Mouse (Mus musculus): ENCODE results near the gene Slc34a3.
"Not testable (repeated sequence)": the region's sequence is repeated elsewhere in the genome, so short reads cannot be mapped to it uniquely, and the experiment has no call there.

The Slc34a3 gene

DNA sequence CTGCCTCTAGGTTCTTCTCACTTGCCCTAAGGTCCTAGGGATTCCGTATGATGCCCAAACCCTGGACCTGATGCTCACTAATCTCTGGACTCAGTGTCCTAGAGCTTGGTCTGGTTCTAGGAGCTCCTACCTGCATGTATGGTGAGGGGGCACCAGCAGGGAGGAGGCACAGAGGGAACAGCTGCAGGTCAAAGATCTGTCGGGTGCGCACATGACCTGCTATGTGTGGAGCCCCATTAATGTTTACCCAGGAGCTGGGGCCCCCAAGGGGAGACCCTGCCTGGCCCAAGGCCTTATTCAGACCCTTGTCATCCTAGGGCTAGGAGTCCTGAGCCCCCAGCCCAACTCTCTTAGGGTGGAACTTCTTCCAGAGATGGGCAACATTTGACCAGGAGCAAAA, at the start of gene Slc34a3:
Gene Slc34a3 (minus strand): TSS at position 315 of the 400 bp plus-strand sequence.
- DNase-seq: no peak

DNA sequence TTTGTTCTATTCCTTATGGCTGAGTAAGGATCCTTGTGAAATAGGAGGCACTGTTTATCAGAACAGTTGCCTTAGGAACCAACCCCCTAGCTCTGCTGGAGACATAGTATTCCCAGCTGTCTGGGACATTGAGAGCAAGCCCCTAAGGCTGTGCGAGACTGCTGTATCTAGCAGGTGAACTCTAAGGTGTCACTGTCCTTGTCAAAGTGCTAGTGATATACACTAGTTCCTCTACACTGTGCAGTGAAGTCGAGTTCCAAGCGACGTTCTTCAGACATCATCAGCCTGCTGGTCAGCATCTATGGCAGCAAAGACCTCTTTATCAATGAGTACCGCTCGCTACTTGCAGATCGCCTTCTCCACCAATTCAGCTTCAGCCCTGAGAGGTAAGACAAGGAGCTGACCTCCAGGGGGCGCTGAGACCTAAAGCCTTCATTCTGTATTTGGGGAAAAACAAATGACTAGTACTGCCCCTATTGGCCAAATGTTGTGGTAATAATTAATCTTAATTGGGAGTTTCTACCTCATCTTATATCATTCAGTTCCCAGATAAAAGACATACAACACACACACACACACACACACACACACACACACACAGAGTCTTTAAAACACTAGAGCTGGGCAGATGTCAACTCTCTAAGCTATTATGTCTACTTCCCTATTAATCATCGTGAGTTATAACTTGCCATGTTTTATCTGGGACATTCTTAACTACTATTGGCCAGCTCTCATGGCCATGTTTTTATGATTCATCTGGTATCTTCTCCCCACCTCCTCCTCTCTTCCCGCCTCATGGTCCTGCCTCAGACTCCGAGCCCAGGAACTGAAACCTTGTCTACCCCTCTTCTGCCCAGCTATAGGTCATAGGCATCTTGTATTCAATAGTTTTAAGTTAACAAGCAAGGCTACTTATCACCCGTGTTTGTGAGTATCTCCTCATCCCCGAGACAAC, 45.0 kb upstream of the Slc34a3 start:
- peak; percentile 76 for DNase-seq

- no peak for DNase-seq
Observed at GRCm38 (mm10) chr2:25273010-25273409, 38.8 kb upstream of the Slc34a3 start.

DNA sequence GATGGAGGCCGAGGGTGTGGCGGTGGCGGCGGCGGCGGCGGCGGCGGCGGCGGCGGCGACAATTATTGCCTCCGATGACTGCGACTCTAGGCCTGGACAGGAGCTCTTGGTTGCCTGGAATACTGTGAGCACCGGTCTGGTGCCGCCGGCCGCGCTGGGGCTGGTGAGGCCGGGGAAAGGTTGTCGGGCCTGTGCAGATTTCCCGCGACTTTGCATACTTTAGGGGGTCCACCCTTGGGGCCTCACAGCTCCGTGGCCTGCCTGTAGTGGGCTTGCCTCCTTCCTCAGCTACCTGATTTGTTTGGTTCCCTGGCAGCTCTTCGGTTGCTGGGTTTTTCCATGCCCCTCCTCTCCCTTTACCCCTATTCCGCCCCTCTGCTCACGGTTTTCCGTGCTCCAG, 38.4 kb upstream of the Slc34a3 start:
- DNase-seq: no peak

DNA sequence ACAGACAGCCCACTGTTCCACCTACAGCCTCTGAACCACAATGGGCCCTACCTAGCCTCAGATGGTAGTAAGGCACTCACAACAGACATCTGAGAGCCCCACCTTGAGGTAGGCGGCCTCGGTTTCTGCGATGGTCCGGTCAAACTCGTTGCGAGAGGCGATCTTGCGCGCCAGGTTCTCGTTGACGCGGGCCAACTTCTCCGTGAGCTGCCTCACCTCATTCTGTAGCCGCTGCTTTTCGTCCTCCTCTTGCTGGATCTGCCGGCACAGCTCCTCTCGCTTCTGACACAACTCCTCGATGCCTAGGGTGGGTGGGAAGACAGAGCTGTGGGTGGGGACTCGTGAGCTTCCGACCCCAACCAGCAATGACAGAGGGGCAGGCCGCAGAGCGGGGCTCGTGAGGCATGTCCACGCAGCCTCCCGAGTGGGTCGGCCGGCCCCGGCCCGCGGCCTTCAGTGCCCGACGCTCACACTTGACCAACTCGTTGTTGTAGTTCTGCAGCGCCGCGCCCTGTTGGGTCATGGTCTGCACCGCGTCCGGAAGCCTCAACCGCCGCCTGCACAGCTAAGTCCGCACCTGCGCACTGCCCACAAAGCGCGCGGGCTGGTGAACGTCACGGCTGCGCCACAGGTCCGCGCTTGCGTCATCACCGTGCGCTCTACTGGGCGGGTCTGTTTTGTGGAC, 37.8 kb upstream of the Slc34a3 start, which contains the start of the genes Ssna1 and Anapc2:
Gene Ssna1 (minus strand): TSS at position 612 of the 685 bp plus-strand sequence.
Gene Anapc2 (plus strand): TSS at position 652 of the 685 bp plus-strand sequence.
- peak; percentile 97 for DNase-seq

- DNase-seq: no peak
Observed at GRCm38 (mm10) chr2:25267746-25268309, 33.7 kb upstream of the Slc34a3 start.

- DNase-seq: no peak
Observed at GRCm38 (mm10) chr2:25267241-25267640, 33.1 kb upstream of the Slc34a3 start.

GRCm38 (mm10) chr2:25266720-25267119, 32.6 kb upstream of the Slc34a3 start:
- no peak for DNase-seq

DNA sequence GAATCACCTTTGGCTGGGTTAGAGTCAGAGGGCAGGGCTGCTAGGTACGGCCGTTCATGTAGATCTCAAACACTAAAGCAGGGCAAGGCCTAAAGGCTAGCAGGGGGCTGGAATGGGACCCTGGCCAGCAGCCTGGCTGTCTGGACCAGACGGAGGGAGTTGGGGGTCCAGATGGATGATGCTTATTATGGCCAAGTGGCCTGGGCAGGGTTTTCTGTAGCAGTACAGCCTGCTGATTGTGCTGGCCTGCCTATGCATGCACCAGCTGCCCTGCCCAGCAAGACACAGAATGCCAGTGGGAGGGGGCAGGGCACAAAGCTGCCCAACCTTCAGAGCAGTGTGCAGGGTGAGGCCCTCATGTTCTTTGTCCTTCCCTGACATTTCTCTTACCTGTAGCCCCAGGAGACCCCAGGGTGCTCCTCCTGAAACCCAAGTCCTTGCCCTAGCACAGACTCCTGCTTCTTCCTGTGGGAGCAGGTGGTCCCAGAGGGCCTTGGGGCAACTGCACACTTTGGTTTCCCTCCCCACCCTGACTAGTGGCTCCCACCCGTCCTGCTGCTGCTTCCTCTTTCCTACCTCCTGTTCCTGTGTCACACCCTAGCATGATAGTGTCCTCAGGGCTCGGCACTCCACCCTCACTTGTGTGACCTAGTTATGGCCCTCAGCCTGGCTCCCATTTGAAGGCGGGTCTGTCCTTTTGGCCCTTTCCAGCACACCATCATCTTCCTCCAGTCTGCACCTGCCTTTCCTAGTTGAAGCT, 31.9 kb upstream of the Slc34a3 start:
- DNase-seq: no peak

DNA sequence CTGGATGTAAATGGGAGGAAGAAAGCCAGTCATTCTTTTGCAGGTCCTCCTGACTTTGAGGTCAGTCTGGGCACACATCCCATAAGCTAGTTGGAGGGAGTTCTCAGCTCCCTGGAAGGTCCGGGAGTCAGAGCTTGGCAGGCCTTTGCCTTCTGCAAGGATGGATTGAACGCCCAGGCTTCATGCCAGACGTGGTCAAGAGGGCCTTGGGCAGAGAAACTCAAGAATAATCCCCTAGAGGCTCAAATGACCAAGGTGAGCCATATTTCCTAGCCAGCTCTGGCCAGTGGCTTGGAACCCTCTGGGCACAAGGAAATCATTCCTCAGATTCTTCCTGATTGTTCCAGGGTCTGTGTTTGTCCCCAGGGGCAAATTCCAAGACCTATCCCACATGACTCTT, 30.7 kb upstream of the Slc34a3 start:
- DNase-seq: no peak

DNA sequence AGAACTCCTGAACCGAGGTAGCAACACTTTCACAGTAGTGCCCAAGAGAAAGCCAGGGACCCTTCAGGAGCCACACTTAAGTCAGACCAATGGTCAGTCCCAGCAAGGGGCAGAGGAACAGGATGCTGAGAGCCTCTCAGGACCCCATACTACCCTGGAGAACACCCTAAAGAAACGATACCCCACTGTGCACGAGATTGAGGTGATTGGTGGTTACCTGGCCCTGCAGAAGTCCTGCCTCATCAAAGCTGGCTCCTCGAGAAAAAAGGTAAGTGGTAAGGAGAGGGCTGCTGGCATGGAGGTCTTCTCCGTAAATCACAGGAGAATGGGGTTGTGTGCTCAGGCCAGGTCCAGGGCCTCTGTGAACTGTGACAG, 30.1 kb upstream of the Slc34a3 start:
- no peak for DNase-seq

DNA sequence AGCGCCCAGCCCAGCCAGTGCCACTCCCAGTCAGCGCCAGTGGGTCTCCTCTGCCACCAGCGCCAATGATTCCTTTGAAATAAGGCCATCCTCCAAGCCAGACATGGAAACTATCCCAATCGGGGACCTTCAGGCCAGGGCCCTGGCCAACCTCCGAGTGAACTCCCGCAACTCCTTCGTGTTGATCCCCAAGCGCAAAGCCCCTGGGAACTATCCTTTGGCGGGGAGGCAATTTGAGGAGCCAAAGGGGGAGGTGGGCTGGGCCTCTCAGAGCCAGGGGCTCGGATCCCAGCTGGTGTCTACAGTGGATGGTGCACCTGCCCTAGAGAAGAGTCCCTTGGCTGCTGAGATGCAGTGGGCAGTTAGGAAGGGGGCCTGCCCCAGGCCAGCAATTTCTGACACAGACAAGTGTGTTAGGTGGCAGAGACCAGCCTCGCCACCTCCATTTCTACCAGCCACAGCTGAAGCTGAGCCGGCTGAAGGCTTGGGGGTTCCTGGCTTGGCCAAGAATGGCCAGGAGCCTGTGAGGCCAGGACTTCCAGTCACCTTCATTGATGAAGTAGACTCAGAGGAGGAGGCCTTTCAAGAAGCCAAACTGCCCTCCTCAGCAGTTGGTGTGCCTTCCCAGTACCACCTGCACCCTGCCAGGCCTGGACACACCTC, 29.6 kb upstream of the Slc34a3 start:
- no peak for DNase-seq

- peak; percentile 74 for DNase-seq
Observed at GRCm38 (mm10) chr2:25262795-25263622, 28.8 kb upstream of the Slc34a3 start.

GRCm38 (mm10) chr2:25262291-25262767, 28.2 kb upstream of the Slc34a3 start, which contains the start of gene Tprn:
Gene Tprn, plus strand, starts transcription at chr2:25262618.
- DNase-seq: peak; percentile 97

DNA sequence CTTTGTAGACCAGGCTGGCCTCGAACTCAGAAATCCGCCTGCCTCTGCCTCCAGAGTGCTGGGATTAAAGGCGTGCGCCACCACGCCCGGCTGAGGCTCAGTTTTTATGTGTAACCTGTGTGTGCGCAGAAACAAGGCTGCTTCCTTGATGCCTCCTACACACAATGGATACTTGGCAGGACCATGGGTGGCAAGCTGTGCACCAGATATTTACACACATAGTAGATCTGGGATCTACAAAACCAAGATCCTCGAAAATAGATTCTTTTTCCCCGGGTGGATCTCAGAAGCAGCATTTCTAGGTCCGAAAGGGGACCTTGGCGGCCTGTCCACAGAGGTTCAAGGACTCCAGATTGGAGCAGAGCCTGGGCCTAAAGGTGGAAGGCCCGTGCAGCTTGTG, 27.7 kb upstream of the Slc34a3 start:
- DNase-seq: no peak

- no peak for DNase-seq
Observed at GRCm38 (mm10) chr2:25258887-25259286, 24.7 kb upstream of the Slc34a3 start.

GRCm38 (mm10) chr2:25257250-25257649, 23.1 kb upstream of the Slc34a3 start:
- DNase-seq: not testable (repeated sequence)

GRCm38 (mm10) chr2:25256443-25257109, 22.4 kb upstream of the Slc34a3 start:
- DNase-seq: peak; percentile 78

DNA sequence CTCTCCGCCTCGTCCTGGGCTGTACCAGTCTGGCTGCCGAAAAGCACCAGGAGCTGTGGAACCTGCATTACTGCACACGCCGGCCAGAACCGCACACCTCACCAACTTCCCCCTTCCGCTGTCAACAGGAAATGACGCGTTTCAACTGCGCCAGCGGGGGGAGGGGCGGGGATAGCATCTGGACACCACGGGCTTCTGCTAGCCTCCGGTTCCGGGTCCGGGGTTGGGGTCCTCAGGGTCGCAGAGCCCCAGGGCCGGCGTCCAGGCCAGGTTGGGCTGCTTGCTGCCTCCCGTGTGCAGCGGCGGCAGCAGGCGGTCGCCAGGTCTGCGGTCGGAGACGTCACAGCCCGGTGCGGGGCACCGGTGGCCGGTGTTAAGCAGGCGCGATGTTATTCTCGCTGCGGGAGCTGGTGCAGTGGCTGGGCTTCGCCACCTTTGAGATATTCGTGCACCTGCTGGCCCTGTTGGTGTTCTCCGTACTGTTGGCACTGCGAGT, 21.2 kb upstream of the Slc34a3 start, which contains the start of gene Tmem203:
Gene Tmem203 (plus strand): TSS at position 156 of the 496 bp plus-strand sequence.
- peak; percentile 88 for DNase-seq

DNA sequence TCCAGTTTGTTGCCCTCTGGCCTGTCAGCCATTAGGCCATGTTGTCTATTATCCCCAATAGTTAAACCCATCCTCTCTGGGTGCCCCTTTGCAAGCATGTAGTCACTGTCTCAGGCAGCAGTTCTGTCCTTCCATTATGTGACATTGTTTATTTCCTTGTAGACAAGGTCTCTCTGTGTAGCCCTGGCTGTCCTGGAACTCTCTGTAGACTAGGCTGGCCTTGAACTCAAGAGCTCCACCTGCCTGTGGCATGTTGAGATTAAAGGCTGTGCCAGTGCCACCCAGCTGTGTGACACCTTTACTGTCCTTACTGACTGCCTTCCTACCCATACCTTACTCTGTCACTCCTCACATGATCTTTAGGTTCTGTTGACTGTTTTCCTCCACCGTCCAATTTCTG, 18.2 kb upstream of the Slc34a3 start:
- DNase-seq: peak; percentile 44

Data from thymus, postnatal 14 days (tissue).